Mouse (Mus musculus): Measurements from ENCODE around the gene Psma6.

DNA sequence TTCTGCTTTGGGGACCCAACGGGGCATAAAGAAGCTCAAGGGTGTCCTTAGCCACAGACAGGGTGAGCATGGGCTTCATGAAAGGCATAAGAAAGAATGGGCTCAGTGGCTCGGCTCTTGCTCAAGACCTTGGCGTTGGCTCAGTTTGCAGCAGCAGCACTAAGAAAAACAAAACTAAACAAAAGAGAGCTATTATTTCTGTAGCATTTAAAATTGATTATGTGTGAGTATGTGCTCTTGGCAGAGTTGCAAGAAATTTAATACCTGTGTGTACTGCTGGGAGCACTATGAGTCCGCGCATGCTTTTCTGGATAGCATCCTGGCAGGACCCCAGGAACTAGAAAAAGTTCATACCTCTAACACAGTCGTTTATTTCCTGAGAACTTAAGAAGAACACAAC, 77.7 kb downstream of the Psma6 start:
- TF ChIP-seq E2F4 (IDR thresholded peaks at IDR 0.05; ENCODE audit: insufficient read depth): no peak
- TF ChIP-seq USF1 (IDR thresholded peaks at IDR 0.05; ENCODE audit: low read depth): no peak
- no peak for TF ChIP-seq POLR2A (IDR thresholded peaks at IDR 0.05; ENCODE audit: insufficient read length, low read depth)
- no peak for TF ChIP-seq MAX (IDR thresholded peaks at IDR 0.05; ENCODE audit: low read depth)
- no peak for TF ChIP-seq POLR2AphosphoS2 (IDR thresholded peaks at IDR 0.05; ENCODE audit: insufficient read length, low read depth)
- no peak for TF ChIP-seq CEBPB (IDR thresholded peaks at IDR 0.05; ENCODE audit: insufficient read depth, poor library complexity, severe bottlenecking)
- TF ChIP-seq SRF (IDR thresholded peaks at IDR 0.05; ENCODE audit: control insufficient read depth, insufficient read length, low read depth): no peak
- TF ChIP-seq MYOD1 (IDR thresholded peaks at IDR 0.05; ENCODE audit: control insufficient read depth in 1 of 3, insufficient read length in 2 of 3, low read depth in 2 of 3): no peak
- no peak for TF ChIP-seq TCF12 (IDR thresholded peaks at IDR 0.05; ENCODE audit: insufficient read depth, poor library complexity, severe bottlenecking)
- TF ChIP-seq REST (IDR thresholded peaks at IDR 0.05; ENCODE audit: insufficient read depth, insufficient read length): no peak

Measured in myocyte (in vitro differentiated cells).